Mouse (Mus musculus): Measurements from ENCODE around the gene Rfc4. TPM values are rescaled to one million over a fixed set of nuclear protein-coding genes. Genes with fewer than 3 reads are reported as not detected.
"Not testable (repeated sequence)": the region's sequence is repeated elsewhere in the genome, so short reads cannot be mapped to it uniquely, and the experiment has no call there.

Gene Rfc4
- polyA plus RNA-seq, 1 experiment from 2014 or later, result 40.7 TPM

- peak overlapping the region; percentile 67 for H3K4me2 ChIP-seq (replicated peaks; ENCODE audit: low read depth)
- peak overlapping the region; percentile 24; the same call in 1 of the 2 replicates for H3K9ac ChIP-seq (ENCODE audit: low read depth, low read length)
- no peaks in the 10 kb centered on the region for H3K36me3 ChIP-seq (ENCODE audit: control insufficient read depth, insufficient read depth)
- H3K9me3 ChIP-seq (ENCODE audit: control insufficient read depth), result no peaks in the 10 kb centered on the region
- 5% methylated on average over 15 of the region's 15 CpGs for WGBS
- H3K4me3 ChIP-seq (ENCODE audit: low read depth, low read length), result peak overlapping the region; percentile 33
- ATAC-seq, result no peak
- peak overlapping the region; percentile 42; the same call in 1 of the 2 replicates for H3K27ac ChIP-seq (ENCODE audit: low read depth, low read length)
- H3K4me1 ChIP-seq (replicated peaks; ENCODE audit: control insufficient read depth, insufficient read depth, low read length), result no peaks in the 10 kb centered on the region
- TF ChIP-seq CTCF (IDR thresholded peaks at IDR 0.05; ENCODE audit: low read depth), result no peak
- no peaks in the 10 kb centered on the region for H3K27me3 ChIP-seq (replicated peaks; ENCODE audit: control insufficient read depth, insufficient read depth, low read length)
Measured at GRCm38 (mm10) chr16:23102340-23103037, 25.0 kb downstream of the Rfc4 start.

- 28% methylated on average over 10 of the region's 10 CpGs for WGBS
- no peaks in the 10 kb centered on the region for H3K36me3 ChIP-seq (ENCODE audit: control insufficient read depth, insufficient read depth)
- peak overlapping the region; percentile 60 for H3K4me2 ChIP-seq (replicated peaks; ENCODE audit: low read depth)
- TF ChIP-seq CTCF (IDR thresholded peaks at IDR 0.05; ENCODE audit: low read depth), result no peak
- no peak overlapping the region for H3K27ac ChIP-seq (ENCODE audit: low read depth, low read length)
- H3K27me3 ChIP-seq (replicated peaks; ENCODE audit: control insufficient read depth, insufficient read depth, low read length), result no peaks in the 10 kb centered on the region
- H3K9me3 ChIP-seq (ENCODE audit: control insufficient read depth), result no peaks in the 10 kb centered on the region
- H3K9ac ChIP-seq (ENCODE audit: low read depth, low read length), result peak overlapping the region; percentile 31
- peak; percentile 34; the same call in 1 of the 2 replicates for ATAC-seq
- peak overlapping the region; percentile 17 for H3K4me3 ChIP-seq (ENCODE audit: low read depth, low read length)
- no peaks in the 10 kb centered on the region for H3K4me1 ChIP-seq (replicated peaks; ENCODE audit: control insufficient read depth, insufficient read depth, low read length)
Measured at GRCm38 (mm10) chr16:23100613-23101012, 26.9 kb downstream of the Rfc4 start.

- Histone ChIP-seq H3K36me3 (ENCODE audit: control insufficient read depth, insufficient read depth) (no peaks in the 10 kb centered on the region), H3K4me2 (replicated peaks; ENCODE audit: low read depth) (peak overlapping the region; percentile 60), H3K9ac (ENCODE audit: low read depth, low read length) (peak overlapping the region; percentile 31), H3K27me3 (replicated peaks; ENCODE audit: control insufficient read depth, insufficient read depth, low read length) (no peaks in the 10 kb centered on the region), H3K4me1 (replicated peaks; ENCODE audit: control insufficient read depth, insufficient read depth, low read length) (no peaks in the 10 kb centered on the region), H3K9me3 (ENCODE audit: control insufficient read depth) (no peaks in the 10 kb centered on the region), H3K27ac (ENCODE audit: low read depth, low read length) (no peak overlapping the region), H3K4me3 (ENCODE audit: low read depth, low read length) (peak overlapping the region; percentile 17)
- WGBS, result 2% methylated on average over 9 of the region's 9 CpGs
- no peak for TF ChIP-seq CTCF (IDR thresholded peaks at IDR 0.05; ENCODE audit: low read depth)
- peak; percentile 37 for ATAC-seq
Measured at GRCm38 (mm10) chr16:23100099-23100575, 27.4 kb downstream of the Rfc4 start.

GRCm38 (mm10) chr16:23099632-23100031, 27.9 kb downstream of the Rfc4 start:
- Histone ChIP-seq H3K9ac (ENCODE audit: low read depth, low read length) (peak overlapping the region; percentile 31), H3K4me1 (replicated peaks; ENCODE audit: control insufficient read depth, insufficient read depth, low read length) (no peaks in the 10 kb centered on the region), H3K27me3 (replicated peaks; ENCODE audit: control insufficient read depth, insufficient read depth, low read length) (no peaks in the 10 kb centered on the region), H3K4me2 (replicated peaks; ENCODE audit: low read depth) (peak overlapping the region; percentile 60), H3K4me3 (ENCODE audit: low read depth, low read length) (peak overlapping the region; percentile 17), H3K36me3 (ENCODE audit: control insufficient read depth, insufficient read depth) (no peaks in the 10 kb centered on the region), H3K27ac (ENCODE audit: low read depth, low read length) (no peak overlapping the region), H3K9me3 (ENCODE audit: control insufficient read depth) (no peaks in the 10 kb centered on the region)
- WGBS, result 32% methylated on average over 12 of the region's 12 CpGs
- ATAC-seq, result no peak
- TF ChIP-seq CTCF (IDR thresholded peaks at IDR 0.05; ENCODE audit: low read depth), result no peak

- ATAC-seq; H3K36me3 ChIP-seq (ENCODE audit: control insufficient read depth, insufficient read depth); H3K4me1 ChIP-seq (replicated peaks; ENCODE audit: control insufficient read depth, insufficient read depth, low read length); H3K4me3 ChIP-seq (ENCODE audit: low read depth, low read length); H3K9me3 ChIP-seq (ENCODE audit: control insufficient read depth); H3K4me2 ChIP-seq (replicated peaks; ENCODE audit: low read depth); H3K27me3 ChIP-seq (replicated peaks; ENCODE audit: control insufficient read depth, insufficient read depth, low read length); H3K27ac ChIP-seq (ENCODE audit: low read depth, low read length); H3K9ac ChIP-seq (ENCODE audit: low read depth, low read length): not testable (repeated sequence)
- 95% methylated on average over 1 of the region's 1 CpGs for WGBS
Measured at GRCm38 (mm10) chr16:23098105-23098452, 29.5 kb downstream of the Rfc4 start.

- not testable (repeated sequence) for H3K9me3 ChIP-seq (ENCODE audit: control insufficient read depth); H3K4me1 ChIP-seq (replicated peaks; ENCODE audit: control insufficient read depth, insufficient read depth, low read length); H3K27ac ChIP-seq (ENCODE audit: low read depth, low read length); H3K4me2 ChIP-seq (replicated peaks; ENCODE audit: low read depth); H3K9ac ChIP-seq (ENCODE audit: low read depth, low read length); H3K27me3 ChIP-seq (replicated peaks; ENCODE audit: control insufficient read depth, insufficient read depth, low read length); H3K4me3 ChIP-seq (ENCODE audit: low read depth, low read length); H3K36me3 ChIP-seq (ENCODE audit: control insufficient read depth, insufficient read depth); ATAC-seq
- WGBS, result 87% methylated on average over 8 of the region's 8 CpGs
Measured at GRCm38 (mm10) chr16:23097290-23098104, 30.0 kb downstream of the Rfc4 start.

GRCm38 (mm10) chr16:23096886-23097285, 30.7 kb downstream of the Rfc4 start:
- not testable (repeated sequence) for ATAC-seq; H3K27ac ChIP-seq (ENCODE audit: low read depth, low read length); H3K27me3 ChIP-seq (replicated peaks; ENCODE audit: control insufficient read depth, insufficient read depth, low read length); H3K4me1 ChIP-seq (replicated peaks; ENCODE audit: control insufficient read depth, insufficient read depth, low read length); H3K4me2 ChIP-seq (replicated peaks; ENCODE audit: low read depth); H3K4me3 ChIP-seq (ENCODE audit: low read depth, low read length); H3K9ac ChIP-seq (ENCODE audit: low read depth, low read length); H3K36me3 ChIP-seq (ENCODE audit: control insufficient read depth, insufficient read depth); H3K9me3 ChIP-seq (ENCODE audit: control insufficient read depth)
- 83% methylated on average over 1 of the region's 1 CpGs for WGBS

GRCm38 (mm10) chr16:23095581-23095980, 32.0 kb downstream of the Rfc4 start:
- H3K36me3 ChIP-seq (ENCODE audit: control insufficient read depth, insufficient read depth); H3K4me3 ChIP-seq (ENCODE audit: low read depth, low read length); H3K9ac ChIP-seq (ENCODE audit: low read depth, low read length); H3K27ac ChIP-seq (ENCODE audit: low read depth, low read length); H3K4me2 ChIP-seq (replicated peaks; ENCODE audit: low read depth); H3K27me3 ChIP-seq (replicated peaks; ENCODE audit: control insufficient read depth, insufficient read depth, low read length); ATAC-seq; H3K4me1 ChIP-seq (replicated peaks; ENCODE audit: control insufficient read depth, insufficient read depth, low read length); H3K9me3 ChIP-seq (ENCODE audit: control insufficient read depth): not testable (repeated sequence)
- 89% methylated on average over 5 of the region's 5 CpGs for WGBS

All from intestine, postnatal 0 days (tissue).